ENCODE assay signal across 15 mouse cellular contexts in genomic region chr7:144577876-144578275, GRCm38 (mm10). TPM values are rescaled to one million over a fixed set of nuclear protein-coding genes. Genes with fewer than 3 reads are reported as not detected.
DNase-seq lines count a peak whose midpoint lies in the region; ATAC-seq and TF ChIP-seq lines count a peak whose summit lies in the region.
"Had no signal": no experiment of that assay in that cellular context is flagged by ENCODE, and none has a peak within 500 bp of the region (broad histone marks: within the 10 kb centered on the region; RNA-seq: fewer than 3 reads in every experiment).

No protein-coding gene starts in this region.

- H3K36me3 ChIP-seq in C2C12 (ENCODE audit: control insufficient read depth, insufficient read depth), result peaks cover 15% of the 10 kb centered on the region
- peaks cover 24% of the 10 kb centered on the region for H3K36me3 ChIP-seq in heart, embryonic 14.5 days (ENCODE audit: control insufficient read depth, insufficient read depth, low read length)
- peaks cover 12% of the 10 kb centered on the region; the same call in 1 of the 2 replicates for H3K36me3 ChIP-seq in liver, embryonic 11.5 days (ENCODE audit: control insufficient read depth, insufficient read depth, low read length)

- peaks cover 14% of the 10 kb centered on the region for H3K79me2 ChIP-seq in C2C12 (ENCODE audit: control insufficient read depth, insufficient read depth)

- no peaks in the 10 kb centered on the region for H3K9me3 ChIP-seq in heart, embryonic 14.5 days (ENCODE audit: control insufficient read depth, low read length)
- no peaks in the 10 kb centered on the region for H3K9me3 ChIP-seq in liver, embryonic 11.5 days (ENCODE audit: control insufficient read depth, low read length)
- H3K9me3 ChIP-seq: G1E; hindbrain, embryonic 15.5 days had no signal

- no peak overlapping the region for H3K4me2 ChIP-seq in heart, embryonic 14.5 days (ENCODE audit: low read length)
- H3K4me2 ChIP-seq in liver, embryonic 11.5 days, result no peak overlapping the region
- H3K4me2 ChIP-seq: hindbrain, embryonic 15.5 days had no signal

- no peak overlapping the region for H3ac ChIP-seq in C2C12 (ENCODE audit: control insufficient read depth, insufficient read length, low read depth)

- peak overlapping the region; percentile 17; the same call in 1 of the 2 replicates for H3K9ac ChIP-seq in heart, embryonic 14.5 days (ENCODE audit: low read length)
- no peak overlapping the region for H3K9ac ChIP-seq in liver, embryonic 11.5 days (ENCODE audit: low read depth, low read length)
- H3K9ac ChIP-seq: hindbrain, embryonic 15.5 days; liver, embryonic 14.5 days had no signal

- peaks cover 4 to 18% of the 10 kb centered on the region in 2 experiments; a peak in 3 of 4 replicates for H3K4me1 ChIP-seq in heart, embryonic 14.5 days (ENCODE audit: control insufficient read depth in 2 of 2, insufficient read depth in 2 of 2, low read length in 2 of 2)
- H3K4me1 ChIP-seq in liver, embryonic 11.5 days (replicated peaks; ENCODE audit: control insufficient read depth, insufficient read depth, low read length), result peaks cover 10% of the 10 kb centered on the region

- peak; percentile 41 for DNase-seq in layer of hippocampus, adult 11-12 months (ENCODE audit: low spot score)
- DNase-seq in layer of hippocampus, adult 9-10 months (ENCODE audit: low spot score), result no peak
- peak; percentile 93 for DNase-seq in 3T3-L1 (ENCODE audit: low read depth, low spot score)
- no peak for DNase-seq in lung, postnatal 25 days (ENCODE audit: low spot score)
- no peak for DNase-seq in liver, embryonic 11.5 days (ENCODE audit: low spot score)
- DNase-seq: adrenal gland, postnatal 25 days; cerebellum, adult 11 months; gastrocnemius, postnatal 25 days; kidney, adult 9 months; thymus, adult 2 months had no signal

- TF ChIP-seq CTCF in C2C12 (IDR thresholded peaks at IDR 0.05; ENCODE audit: control insufficient read depth, insufficient read depth, insufficient read length), result no peak

- peak overlapping the region; percentile 66 to 79 for H3K27ac ChIP-seq in heart, embryonic 14.5 days (replicated peaks in 1 of 2; ENCODE audit: control insufficient read depth in 1 of 2, insufficient read depth in 1 of 2, low read depth in 2 of 2, low read length in 2 of 2)
- H3K27ac ChIP-seq in liver, embryonic 11.5 days (ENCODE audit: low read depth, low read length), result no peak overlapping the region
- H3K27ac ChIP-seq: hindbrain, embryonic 15.5 days; liver, embryonic 14.5 days had no signal

- 51% methylated on average over 5 of the region's 5 CpGs for WGBS in heart, embryonic 14.5 days
- WGBS in liver, embryonic 11.5 days, result 84% methylated on average over 5 of the region's 5 CpGs

- no peak overlapping the region for H3K4me3 ChIP-seq in C2C12 (ENCODE audit: insufficient read depth, poor library complexity, severe bottlenecking)
- no peak overlapping the region for H3K4me3 ChIP-seq in heart, embryonic 14.5 days (ENCODE audit: control insufficient read depth in 1 of 2, insufficient read depth in 1 of 2, low read depth in 1 of 2, low read length in 2 of 2)
- H3K4me3 ChIP-seq in liver, embryonic 11.5 days (ENCODE audit: low read depth, low read length), result no peak overlapping the region
- H3K4me3 ChIP-seq: hindbrain, embryonic 15.5 days had no signal

- H3K27me3 ChIP-seq in C2C12 (ENCODE audit: control insufficient read depth, insufficient read depth, insufficient read length), result no peaks in the 10 kb centered on the region
- H3K27me3 ChIP-seq in heart, embryonic 14.5 days (ENCODE audit: control insufficient read depth, insufficient read depth, low read length), result no peaks in the 10 kb centered on the region
- no peaks in the 10 kb centered on the region for H3K27me3 ChIP-seq in liver, embryonic 11.5 days (replicated peaks; ENCODE audit: control insufficient read depth, insufficient read depth, low read length)
- H3K27me3 ChIP-seq: hindbrain, embryonic 15.5 days had no signal

- H3K79me3 ChIP-seq in C2C12 (ENCODE audit: low read depth), result peaks cover 8% of the 10 kb centered on the region

- ATAC-seq in heart, embryonic 14.5 days (ENCODE audit: insufficient number of reproducible peaks, insufficient read depth, low FRiP score, low read depth), result no peak
- no peak for ATAC-seq in liver, embryonic 11.5 days (replicated peaks; ENCODE audit: low FRiP score)

TF ChIP-seq in C2C12, 6 proteins besides CTCF, POLR2A, EP300 and RAD21:
- TF ChIP-seq FOSL1 (IDR thresholded peaks at IDR 0.05; ENCODE audit: insufficient read depth, low read length, poor library complexity, severe bottlenecking) (no peak), CEBPB (IDR thresholded peaks at IDR 0.05; ENCODE audit: low read depth) (no peak), MAX (IDR thresholded peaks at IDR 0.05) (peak; percentile 42), MYOD1 (IDR thresholded peaks at IDR 0.05; ENCODE audit: control insufficient read depth, insufficient read length, low read depth) (no peak), USF1 (IDR thresholded peaks at IDR 0.05; ENCODE audit: low read depth) (peak; percentile 47), MYOG (IDR thresholded peaks at IDR 0.05; ENCODE audit: control insufficient read depth, extremely low read depth, insufficient read length) (no peak)

RNA-seq across cellular contexts. Expression of gene Fadd, which starts 4.4 kb away (rescaled TPM):
- polyA plus RNA-seq in C2C12 (2012; fragmentation: generic; extraction: Trizol), result 10.3 TPM
- 12.7 and 13.3 TPM in 2 replicates for polyA plus RNA-seq in heart, embryonic 14.5 days (2014; fragmentation: Nextera tagmentation; extraction: Ambion mirVana)
- 11.7 and 12.5 TPM in 2 replicates for polyA plus RNA-seq in liver, embryonic 11.5 days (2014; fragmentation: Nextera tagmentation; extraction: Ambion mirVana)

RNA-seq across cellular contexts. Expression of gene Ppfia1, which starts 24.3 kb away (rescaled TPM):
- polyA plus RNA-seq in C2C12 (2012; fragmentation: generic; extraction: Trizol), result 25.6 TPM
- polyA plus RNA-seq in heart, embryonic 14.5 days (2014; fragmentation: Nextera tagmentation; extraction: Ambion mirVana), result 25.0 and 28.8 TPM in 2 replicates
- 45.4 and 46.5 TPM in 2 replicates for polyA plus RNA-seq in liver, embryonic 11.5 days (2014; fragmentation: Nextera tagmentation; extraction: Ambion mirVana)

Comparison
In these comparisons a context has a peak if more than half of its experiments do, and no peak if none do; other contexts are left out.
1. DNase-seq: peak in layer of hippocampus, adult 11-12 months (single experiment) and 3T3-L1 (single experiment); none in layer of hippocampus, adult 9-10 months (single experiment), lung, postnatal 25 days (single experiment) and liver, embryonic 11.5 days (single experiment).